Mouse (Mus musculus): ENCODE data around the gene Zfp281. TPM values are rescaled to one million over a fixed set of nuclear protein-coding genes. Genes with fewer than 3 reads are reported as not detected.

Zfp281 gene
- polyA plus RNA-seq, 1 experiment from 2014 or later, result 38.6 TPM

- ATAC-seq (ENCODE audit: insufficient number of reproducible peaks, low FRiP score, low TSS enrichment, low read depth), result no peak
- no peak overlapping the region for H3K27ac ChIP-seq (replicated peaks; ENCODE audit: low read depth, low read length)
- no peak overlapping the region for H3K9ac ChIP-seq (ENCODE audit: low read length)
- H3K4me3 ChIP-seq (ENCODE audit: low read depth, low read length), result no peak overlapping the region
- H3K27me3 ChIP-seq (ENCODE audit: control insufficient read depth, insufficient read depth, low read length), result no peaks in the 10 kb centered on the region
- no peaks in the 10 kb centered on the region for H3K36me3 ChIP-seq (ENCODE audit: control insufficient read depth, insufficient read depth, low read length)
- H3K4me1 ChIP-seq (ENCODE audit: control insufficient read depth, insufficient read depth, low read length), result no peaks in the 10 kb centered on the region
- no peaks in the 10 kb centered on the region for H3K9me3 ChIP-seq (ENCODE audit: control insufficient read depth, low read length)
- no peak for DNase-seq (ENCODE audit: low spot score)
- 91% methylated on average over 5 of the region's 5 CpGs for WGBS
- H3K4me2 ChIP-seq (ENCODE audit: low read depth, severe bottlenecking), result no peak overlapping the region
Measured at GRCm38 (mm10) chr1:136594235-136594850, 30.4 kb upstream of the Zfp281 start.

- DNase-seq (ENCODE audit: low spot score) (no peak), ATAC-seq (ENCODE audit: insufficient number of reproducible peaks, low FRiP score, low TSS enrichment, low read depth) (no peak)
- H3K4me2 ChIP-seq (ENCODE audit: low read depth, severe bottlenecking), result no peak overlapping the region
- H3K27me3 ChIP-seq (ENCODE audit: control insufficient read depth, insufficient read depth, low read length), result no peaks in the 10 kb centered on the region
- 81% methylated on average over 2 of the region's 2 CpGs for WGBS
- no peak overlapping the region for H3K4me3 ChIP-seq (ENCODE audit: low read depth, low read length)
- no peaks in the 10 kb centered on the region for H3K36me3 ChIP-seq (ENCODE audit: control insufficient read depth, insufficient read depth, low read length)
- no peak overlapping the region for H3K27ac ChIP-seq (replicated peaks; ENCODE audit: low read depth, low read length)
- no peak overlapping the region for H3K9ac ChIP-seq (ENCODE audit: low read length)
- no peaks in the 10 kb centered on the region for H3K4me1 ChIP-seq (ENCODE audit: control insufficient read depth, insufficient read depth, low read length)
- no peaks in the 10 kb centered on the region for H3K9me3 ChIP-seq (ENCODE audit: control insufficient read depth, low read length)
Measured at GRCm38 (mm10) chr1:136596821-136597220, 27.9 kb upstream of the Zfp281 start.

- DNase-seq (ENCODE audit: low spot score) (no peak), ATAC-seq (ENCODE audit: insufficient number of reproducible peaks, low FRiP score, low TSS enrichment, low read depth) (no peak)
- no peak overlapping the region for H3K27ac ChIP-seq (replicated peaks; ENCODE audit: low read depth, low read length)
- no peak overlapping the region for H3K4me2 ChIP-seq (ENCODE audit: low read depth, severe bottlenecking)
- 76% methylated on average over 5 of the region's 5 CpGs for WGBS
- no peaks in the 10 kb centered on the region for H3K27me3 ChIP-seq (ENCODE audit: control insufficient read depth, insufficient read depth, low read length)
- H3K4me3 ChIP-seq (ENCODE audit: low read depth, low read length), result no peak overlapping the region
- no peaks in the 10 kb centered on the region for H3K9me3 ChIP-seq (ENCODE audit: control insufficient read depth, low read length)
- no peaks in the 10 kb centered on the region for H3K4me1 ChIP-seq (ENCODE audit: control insufficient read depth, insufficient read depth, low read length)
- no peak overlapping the region for H3K9ac ChIP-seq (ENCODE audit: low read length)
- H3K36me3 ChIP-seq (ENCODE audit: control insufficient read depth, insufficient read depth, low read length), result no peaks in the 10 kb centered on the region
Measured at GRCm38 (mm10) chr1:136598286-136598685, 26.4 kb upstream of the Zfp281 start.

- no peak for ATAC-seq (ENCODE audit: insufficient number of reproducible peaks, low FRiP score, low TSS enrichment, low read depth)
- WGBS, result 81% methylated on average over 3 of the region's 3 CpGs
Measured at GRCm38 (mm10) chr1:136600067-136600466, 24.6 kb upstream of the Zfp281 start.

GRCm38 (mm10) chr1:136600647-136601345 is 23.9 kb upstream of the Zfp281 start:
- no peaks in the 10 kb centered on the region for H3K36me3 ChIP-seq (ENCODE audit: control insufficient read depth, insufficient read depth, low read length)
- no peak overlapping the region for H3K9ac ChIP-seq (ENCODE audit: low read length)
- WGBS, result 86% methylated on average over 9 of the region's 9 CpGs
- ATAC-seq (ENCODE audit: insufficient number of reproducible peaks, low FRiP score, low TSS enrichment, low read depth), result no peak
- H3K27ac ChIP-seq (replicated peaks; ENCODE audit: low read depth, low read length), result no peak overlapping the region
- no peak overlapping the region for H3K4me3 ChIP-seq (ENCODE audit: low read depth, low read length)
- H3K4me2 ChIP-seq (ENCODE audit: low read depth, severe bottlenecking), result no peak overlapping the region
- H3K4me1 ChIP-seq (ENCODE audit: control insufficient read depth, insufficient read depth, low read length), result no peaks in the 10 kb centered on the region
- no peak for DNase-seq (ENCODE audit: low spot score)
- H3K9me3 ChIP-seq (ENCODE audit: control insufficient read depth, low read length), result no peaks in the 10 kb centered on the region
- H3K27me3 ChIP-seq (ENCODE audit: control insufficient read depth, insufficient read depth, low read length), result no peaks in the 10 kb centered on the region

More at GRCm38 (mm10) chr1:136600067-136600466, 24.6 kb upstream of the Zfp281 start:
- no peaks in the 10 kb centered on the region for H3K4me1 ChIP-seq (ENCODE audit: control insufficient read depth, insufficient read depth, low read length)
- no peak overlapping the region for H3K4me2 ChIP-seq (ENCODE audit: low read depth, severe bottlenecking)
- no peaks in the 10 kb centered on the region for H3K9me3 ChIP-seq (ENCODE audit: control insufficient read depth, low read length)
- no peak overlapping the region for H3K4me3 ChIP-seq (ENCODE audit: low read depth, low read length)
- no peak for DNase-seq (ENCODE audit: low spot score)
- H3K27me3 ChIP-seq (ENCODE audit: control insufficient read depth, insufficient read depth, low read length), result no peaks in the 10 kb centered on the region
- H3K27ac ChIP-seq (replicated peaks; ENCODE audit: low read depth, low read length), result no peak overlapping the region
- no peaks in the 10 kb centered on the region for H3K36me3 ChIP-seq (ENCODE audit: control insufficient read depth, insufficient read depth, low read length)
- H3K9ac ChIP-seq (ENCODE audit: low read length), result no peak overlapping the region

- H3K4me2 ChIP-seq (ENCODE audit: low read depth, severe bottlenecking), result no peak overlapping the region
- DNase-seq (ENCODE audit: low spot score), result no peak
- no peaks in the 10 kb centered on the region for H3K4me1 ChIP-seq (ENCODE audit: control insufficient read depth, insufficient read depth, low read length)
- no peak overlapping the region for H3K9ac ChIP-seq (ENCODE audit: low read length)
- no peak overlapping the region for H3K27ac ChIP-seq (replicated peaks; ENCODE audit: low read depth, low read length)
- WGBS, result 89% methylated on average over 10 of the region's 10 CpGs
- H3K4me3 ChIP-seq (ENCODE audit: low read depth, low read length), result no peak overlapping the region
- ATAC-seq (ENCODE audit: insufficient number of reproducible peaks, low FRiP score, low TSS enrichment, low read depth), result no peak
- no peaks in the 10 kb centered on the region for H3K36me3 ChIP-seq (ENCODE audit: control insufficient read depth, insufficient read depth, low read length)
- H3K27me3 ChIP-seq (ENCODE audit: control insufficient read depth, insufficient read depth, low read length), result no peaks in the 10 kb centered on the region
- H3K9me3 ChIP-seq (ENCODE audit: control insufficient read depth, low read length), result no peaks in the 10 kb centered on the region
Measured at GRCm38 (mm10) chr1:136601346-136601888, 23.3 kb upstream of the Zfp281 start.

- Histone ChIP-seq H3K27me3 (ENCODE audit: control insufficient read depth, insufficient read depth, low read length) (no peaks in the 10 kb centered on the region), H3K27ac (replicated peaks; ENCODE audit: low read depth, low read length) (no peak overlapping the region), H3K9ac (ENCODE audit: low read length) (no peak overlapping the region), H3K36me3 (ENCODE audit: control insufficient read depth, insufficient read depth, low read length) (no peaks in the 10 kb centered on the region), H3K4me1 (ENCODE audit: control insufficient read depth, insufficient read depth, low read length) (no peaks in the 10 kb centered on the region), H3K4me2 (ENCODE audit: low read depth, severe bottlenecking) (no peak overlapping the region), H3K4me3 (ENCODE audit: low read depth, low read length) (no peak overlapping the region), H3K9me3 (ENCODE audit: control insufficient read depth, low read length) (no peaks in the 10 kb centered on the region)
- ATAC-seq (ENCODE audit: insufficient number of reproducible peaks, low FRiP score, low TSS enrichment, low read depth) (no peak), DNase-seq (ENCODE audit: low spot score) (no peak)
- 83% methylated on average over 5 of the region's 5 CpGs for WGBS
Measured at GRCm38 (mm10) chr1:136602303-136602702, 22.4 kb upstream of the Zfp281 start.

GRCm38 (mm10) chr1:136604190-136604589 is 20.5 kb upstream of the Zfp281 start:
- no peak for ATAC-seq (ENCODE audit: insufficient number of reproducible peaks, low FRiP score, low TSS enrichment, low read depth)
- H3K4me2 ChIP-seq (ENCODE audit: low read depth, severe bottlenecking), result no peak overlapping the region
- H3K9ac ChIP-seq (ENCODE audit: low read length), result no peak overlapping the region
- H3K4me3 ChIP-seq (ENCODE audit: low read depth, low read length), result no peak overlapping the region
- H3K36me3 ChIP-seq (ENCODE audit: control insufficient read depth, insufficient read depth, low read length), result no peaks in the 10 kb centered on the region
- no peak for DNase-seq (ENCODE audit: low spot score)
- no peaks in the 10 kb centered on the region for H3K27me3 ChIP-seq (ENCODE audit: control insufficient read depth, insufficient read depth, low read length)
- H3K4me1 ChIP-seq (ENCODE audit: control insufficient read depth, insufficient read depth, low read length), result no peaks in the 10 kb centered on the region
- 79% methylated on average over 4 of the region's 4 CpGs for WGBS
- H3K9me3 ChIP-seq (ENCODE audit: control insufficient read depth, low read length), result no peaks in the 10 kb centered on the region
- H3K27ac ChIP-seq (replicated peaks; ENCODE audit: low read depth, low read length), result no peak overlapping the region
